Mouse (Mus musculus) common myeloid progenitor, adult 5-6 weeks (primary cell): Measurements from ENCODE around the gene Zpbp2. TPM values are rescaled to one million over a fixed set of nuclear protein-coding genes. Genes with fewer than 3 reads are reported as not detected.

Experiments used
- total RNA-seq: library from RNA; stranded (forward); fragments of 200-1000, 187-1606 nt; gene quantifications from 2 replicates; pipeline ENCODE4 v1.2.3, GENCODE M21; 2017

Zpbp2 gene
- total RNA-seq, 1 experiment from 2014 or later: 0.59 TPM

Other genes starting within 250 kb of the Zpbp2 start
- gene Neurod2, start 221.4 kb upstream of the Zpbp2 start, total RNA-seq: not detected in 2 replicates
- not detected in 2 replicates for gene Ppp1r1b, start 202.7 kb upstream of the Zpbp2 start, total RNA-seq
- 10.2 and 14.2 TPM in 2 replicates for gene Stard3, start 192.7 kb upstream of the Zpbp2 start, total RNA-seq
- not detected in 2 replicates for gene Tcap, start 167.3 kb upstream of the Zpbp2 start, total RNA-seq
- not detected in 2 replicates for gene Pnmt, start 164.6 kb upstream of the Zpbp2 start, total RNA-seq
- gene Pgap3, start 150.6 kb upstream of the Zpbp2 start, total RNA-seq: 0.34 and 4.8 TPM in 2 replicates
- gene Erbb2, start 138.6 kb upstream of the Zpbp2 start, total RNA-seq: not detected in 2 replicates
- gene Mien1, start 112.1 kb upstream of the Zpbp2 start, total RNA-seq: 16.1 and 24.4 TPM in 2 replicates
- not detected in 2 replicates for gene Grb7, start 104.7 kb upstream of the Zpbp2 start, total RNA-seq
- 0.15 TPM in 1 of 2 replicates, not detected in the other for gene Ikzf3, start 5.1 kb upstream of the Zpbp2 start, total RNA-seq
- 17.9 and 19.2 TPM in 2 replicates for gene Ormdl3, start 36.3 kb downstream of the Zpbp2 start, total RNA-seq
- not detected in 2 replicates for gene Lrrc3c, start 47.2 kb downstream of the Zpbp2 start, total RNA-seq
- gene Gm12355, start 74.6 kb downstream of the Zpbp2 start, total RNA-seq: 5.8 and 9.3 TPM in 2 replicates
- not detected in 2 replicates for gene Gsdma3, start 75.3 kb downstream of the Zpbp2 start, total RNA-seq
- gene Gsdma2, start 95.7 kb downstream of the Zpbp2 start, total RNA-seq: not detected in 2 replicates
- gene Gsdma, start 113.3 kb downstream of the Zpbp2 start, total RNA-seq: 0.05 TPM in 1 of 2 replicates, not detected in the other
- gene Psmd3, start 131.5 kb downstream of the Zpbp2 start, total RNA-seq: 53.7 and 88.9 TPM in 2 replicates
- not detected in 2 replicates for gene Csf3, start 150.2 kb downstream of the Zpbp2 start, total RNA-seq
- 39.5 and 43.7 TPM in 2 replicates for gene Med24, start 178.3 kb downstream of the Zpbp2 start, total RNA-seq
- gene Thra, start 189.5 kb downstream of the Zpbp2 start, total RNA-seq: 23.6 and 33.2 TPM in 2 replicates
- 0.58 and 1.6 TPM in 2 replicates for gene Nr1d1, start 224.2 kb downstream of the Zpbp2 start, total RNA-seq
- 72.8 and 88.2 TPM in 2 replicates for gene Msl1, start 244.4 kb downstream of the Zpbp2 start, total RNA-seq